Mouse (Mus musculus) hindbrain, embryonic 11.5 days (tissue): Measurements from ENCODE around the gene Cul5. TPM values are rescaled to one million over a fixed set of nuclear protein-coding genes. Genes with fewer than 3 reads are reported as not detected.
A peak's percentile ranks its signal among the peaks of the same experiment; 100 is the strongest.

ENCODE experiments used
- ATAC-seq: fragments of 200-750 bp; cut with Nextera tagmentation; 2 replicates; pipeline ENCODE4 v1.8.0; 2017; ENCODE audit warnings: mild to moderate bottlenecking, moderate TSS enrichment, moderate library complexity; ENCODE audit not compliant: low FRiP score
- DNase-seq: peaks from one replicate; pipeline ENCODE4 v3.0.0-alpha.2; 2015; ENCODE audit warnings: low spot score
- H3K27ac ChIP-seq: fragments of 300-500 bp; sonication (generic); 2 replicates; pipeline ENCODE4 v1.5.1; 2014; ENCODE audit warnings: mild to moderate bottlenecking, low read depth, low read length
- H3K27me3 ChIP-seq: fragments of 300-500 bp; sonication (generic); 2 replicates; pipeline ENCODE4 v1.6.1; 2014; ENCODE audit warnings: mild to moderate bottlenecking, low read length, moderate library complexity, mixed read lengths; ENCODE audit not compliant: control insufficient read depth, insufficient read depth
- H3K36me3 ChIP-seq: fragments of 300-500 bp; sonication (generic); 2 replicates; pipeline ENCODE4 v1.6.1; 2014; ENCODE audit warnings: mild to moderate bottlenecking, low read length, moderate library complexity, mixed read lengths; ENCODE audit not compliant: control insufficient read depth, insufficient read depth
- H3K4me1 ChIP-seq: fragments of 300-500 bp; sonication (generic); replicated peaks from 2 replicates; pipeline ENCODE4 v1.6.1; 2014; ENCODE audit warnings: low read length, mixed read lengths; ENCODE audit not compliant: control insufficient read depth, insufficient read depth
- H3K4me2 ChIP-seq: fragments of 300-500 bp; sonication (generic); replicated peaks from 2 replicates; pipeline ENCODE4 v1.6.1; 2014; ENCODE audit warnings: mild to moderate bottlenecking, low read depth, low read length
- H3K4me3 ChIP-seq: fragments of 300-500 bp; sonication (generic); 2 replicates; pipeline ENCODE4 v1.5.1; 2014; ENCODE audit warnings: low read depth, low read length
- H3K9ac ChIP-seq: fragments of 300-500 bp; sonication (generic); 2 replicates; pipeline ENCODE4 v1.6.1; 2014; ENCODE audit warnings: low read depth, low read length
- H3K9me3 ChIP-seq: fragments of 300-500 bp; sonication (generic); 2 replicates; pipeline ENCODE4 v1.6.1; 2016; ENCODE audit warnings: low read length; ENCODE audit not compliant: control insufficient read depth
- WGBS: fragments of 180-500 bp; shearing (Covaris S2); extraction: QIAGEN DNeasy Blood & Tissue Kit; methylation state at CpG from one replicate; pipeline ENCODE4 v1.1.7; 2014; 5-methylcytosine and 5-hydroxymethylcytosine counted together
- polyA plus RNA-seq: library from polyadenylated mRNA; unstranded; fragments of >200 nt; fragmentation: Nextera tagmentation; extraction: Ambion mirVana; gene quantifications from 2 replicates; pipeline ENCODE4 v1.2.1, GENCODE M21; 2014

Cul5 gene
- polyA plus RNA-seq, 1 experiment from 2014 or later, result 54.3 TPM

DNA sequence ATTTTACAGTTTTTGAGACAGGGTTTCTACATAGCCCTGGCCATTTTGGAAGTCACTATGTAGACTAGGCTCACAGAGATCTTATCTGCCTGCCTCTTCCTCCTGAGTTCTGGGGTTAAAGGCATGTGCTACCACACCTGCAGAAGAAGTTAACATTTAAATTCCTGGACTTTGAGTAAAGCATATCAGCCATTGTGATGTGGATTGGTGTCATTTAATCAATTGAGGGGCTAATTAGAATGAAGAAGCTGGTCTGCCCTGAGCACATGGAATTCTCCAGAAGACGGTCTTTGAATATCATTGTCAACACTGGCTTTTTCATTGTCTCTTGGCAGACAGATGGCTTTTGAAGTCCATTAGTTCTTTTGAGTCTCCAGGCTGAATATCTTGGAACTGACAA lies 11.0 kb upstream of the Cul5 start:
- Histone ChIP-seq H3K9me3 (no peaks in the 10 kb centered on the region), H3K27ac (no peak overlapping the region), H3K4me1 (no peaks in the 10 kb centered on the region), H3K36me3 (no peaks in the 10 kb centered on the region), H3K4me3 (no peak overlapping the region), H3K27me3 (no peaks in the 10 kb centered on the region), H3K9ac (no peak overlapping the region), H3K4me2 (no peak overlapping the region)
- ATAC-seq (no peak), DNase-seq (no peak)
- WGBS, result 81% methylated on average over 1 of the region's 1 CpGs

GRCm38 (mm10) chr9:53676921-53677320 lies 7.1 kb upstream of the Cul5 start:
- Histone ChIP-seq H3K4me3 (no peak overlapping the region), H3K9me3 (no peaks in the 10 kb centered on the region), H3K27ac (no peak overlapping the region), H3K4me1 (no peaks in the 10 kb centered on the region), H3K36me3 (no peaks in the 10 kb centered on the region), H3K4me2 (no peak overlapping the region), H3K9ac (no peak overlapping the region), H3K27me3 (no peaks in the 10 kb centered on the region)
- 67% methylated on average over 4 of the region's 4 CpGs for WGBS
- DNase-seq (no peak), ATAC-seq (no peak)

GRCm38 (mm10) chr9:53673571-53673970 lies 3.8 kb upstream of the Cul5 start:
- no peak overlapping the region for H3K4me2 ChIP-seq
- ATAC-seq (no peak), DNase-seq (peak; percentile 75)
- no peaks in the 10 kb centered on the region for H3K9me3 ChIP-seq
- WGBS, result 25% methylated on average over 3 of the region's 3 CpGs
- H3K9ac ChIP-seq, result no peak overlapping the region
- no peaks in the 10 kb centered on the region for H3K27me3 ChIP-seq
- H3K4me3 ChIP-seq, result no peak overlapping the region
- no peaks in the 10 kb centered on the region for H3K36me3 ChIP-seq
- no peaks in the 10 kb centered on the region for H3K4me1 ChIP-seq
- H3K27ac ChIP-seq, result no peak overlapping the region

GRCm38 (mm10) chr9:53667020-53667669 lies 2.7 kb downstream of the Cul5 start:
- no peaks in the 10 kb centered on the region for H3K27me3 ChIP-seq

DNA sequence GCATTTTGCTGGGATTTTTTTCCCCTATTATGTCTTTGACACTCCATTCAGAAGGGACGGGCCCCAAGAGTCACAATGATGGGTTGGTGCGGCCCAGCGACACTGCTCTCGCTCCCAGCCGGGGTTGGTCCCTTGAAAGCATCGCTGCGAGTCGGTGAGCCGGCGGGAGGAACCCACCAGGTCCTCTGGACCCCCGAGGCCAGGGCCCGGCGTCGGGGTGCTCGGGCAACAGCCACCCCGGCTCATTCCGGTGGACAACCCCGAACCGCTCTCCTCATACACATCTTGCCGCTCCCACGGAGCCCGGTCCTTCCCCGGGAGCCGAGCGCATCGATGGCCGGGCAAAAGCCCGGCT lies 3.2 kb downstream of the Cul5 start:
- 0% methylated on average over 27 of the region's 28 CpGs for WGBS
- H3K4me1 ChIP-seq, result no peaks in the 10 kb centered on the region
- DNase-seq (no peak), ATAC-seq (peak; percentile 60; the same call in 1 of the 2 replicates)
- no peaks in the 10 kb centered on the region for H3K36me3 ChIP-seq
- H3K9me3 ChIP-seq, result no peaks in the 10 kb centered on the region
- H3K4me2 ChIP-seq, result peak overlapping the region; percentile 73
- H3K27ac ChIP-seq, result peak overlapping the region; percentile 94
- peak overlapping the region; percentile 99 for H3K9ac ChIP-seq
- H3K4me3 ChIP-seq, result peak overlapping the region; percentile 93
- no peaks in the 10 kb centered on the region for H3K27me3 ChIP-seq

More at GRCm38 (mm10) chr9:53667020-53667669, 2.7 kb downstream of the Cul5 start:
- Histone ChIP-seq H3K9ac (peak overlapping the region; percentile 99), H3K9me3 (no peaks in the 10 kb centered on the region), H3K4me1 (no peaks in the 10 kb centered on the region), H3K36me3 (no peaks in the 10 kb centered on the region), H3K4me3 (peak overlapping the region; percentile 93), H3K27ac (peak overlapping the region; percentile 94), H3K4me2 (peak overlapping the region; percentile 73)
- DNase-seq (peak; percentile 96), ATAC-seq (peak; percentile 98)
- WGBS, result under 1% methylated on average over 73 of the region's 74 CpGs

DNA sequence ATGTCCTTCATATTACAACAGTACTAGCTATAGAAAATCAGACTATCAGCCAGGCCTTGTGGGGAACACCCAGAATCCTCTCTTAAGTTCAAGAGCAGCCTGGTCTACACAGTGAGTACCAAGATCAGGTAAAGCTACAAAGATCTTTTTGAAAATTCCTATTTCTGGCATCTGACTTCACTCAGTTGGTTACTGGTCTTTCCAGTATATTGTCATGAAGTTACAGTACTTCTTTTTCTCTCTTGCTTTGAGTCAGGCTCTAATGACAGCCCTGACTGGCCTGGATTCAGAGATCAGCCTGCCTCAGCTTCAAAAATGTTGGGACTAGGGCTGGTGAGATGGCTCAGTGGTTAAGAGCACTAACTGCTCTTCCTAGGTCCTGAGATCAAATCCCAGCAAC lies 4.4 kb downstream of the Cul5 start:
- Histone ChIP-seq H3K27ac (no peak overlapping the region), H3K27me3 (no peaks in the 10 kb centered on the region), H3K9ac (no peak overlapping the region), H3K4me3 (no peak overlapping the region), H3K4me1 (no peaks in the 10 kb centered on the region), H3K4me2 (peak overlapping the region; percentile 73; the same call in 1 of the 2 replicates), H3K36me3 (no peaks in the 10 kb centered on the region), H3K9me3 (no peaks in the 10 kb centered on the region)
- DNase-seq (no peak), ATAC-seq (no peak)

- Histone ChIP-seq H3K9me3 (no peaks in the 10 kb centered on the region), H3K4me2 (no peak overlapping the region), H3K9ac (no peak overlapping the region), H3K4me3 (no peak overlapping the region), H3K4me1 (no peaks in the 10 kb centered on the region), H3K27ac (no peak overlapping the region), H3K36me3 (no peaks in the 10 kb centered on the region), H3K27me3 (no peaks in the 10 kb centered on the region)
- ATAC-seq, result no peak
- 79% methylated on average over 2 of the region's 2 CpGs for WGBS
- DNase-seq, result no peak
These were observed 5.0 kb downstream of the Cul5 start for GRCm38 (mm10) chr9:53664819-53665218.

DNA sequence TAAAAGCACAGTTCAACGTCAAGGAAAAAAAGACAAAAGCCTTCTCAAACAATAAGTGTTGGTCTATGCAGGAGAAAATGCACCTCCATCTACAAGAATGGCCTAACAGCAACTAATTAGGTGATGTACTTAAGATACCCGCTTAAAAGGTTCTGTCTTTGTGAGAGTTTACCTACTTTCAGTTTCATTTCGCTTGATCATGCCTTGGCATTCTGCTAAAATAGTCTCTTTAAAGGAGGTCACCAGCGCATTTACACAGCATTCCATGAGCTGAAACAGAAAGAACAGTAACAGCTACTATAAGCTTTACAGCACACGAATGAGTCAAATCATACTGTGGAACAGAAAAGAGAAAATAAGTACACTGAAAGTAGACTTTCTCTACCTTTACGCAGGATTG lies 35.0 kb downstream of the Cul5 start:
- no peak for ATAC-seq
- no peaks in the 10 kb centered on the region for H3K9me3 ChIP-seq
- H3K4me1 ChIP-seq, result no peaks in the 10 kb centered on the region
- DNase-seq, result no peak
- 94% methylated on average over 6 of the region's 6 CpGs for WGBS
- no peak overlapping the region for H3K27ac ChIP-seq
- peaks cover 3% of the 10 kb centered on the region; the same call in 1 of the 2 replicates for H3K36me3 ChIP-seq
- no peak overlapping the region for H3K9ac ChIP-seq
- H3K4me2 ChIP-seq, result no peak overlapping the region
- no peaks in the 10 kb centered on the region for H3K27me3 ChIP-seq
- H3K4me3 ChIP-seq, result no peak overlapping the region

- no peak for DNase-seq
- no peaks in the 10 kb centered on the region for H3K4me1 ChIP-seq
- H3K9ac ChIP-seq, result no peak overlapping the region
- no peaks in the 10 kb centered on the region for H3K27me3 ChIP-seq
- H3K36me3 ChIP-seq, result peaks cover 4% of the 10 kb centered on the region; the same call in 1 of the 2 replicates
- no peaks in the 10 kb centered on the region for H3K9me3 ChIP-seq
- no peak overlapping the region for H3K4me2 ChIP-seq
- no peak overlapping the region for H3K27ac ChIP-seq
- 86% methylated on average over 8 of the region's 8 CpGs for WGBS
- H3K4me3 ChIP-seq, result no peak overlapping the region
- ATAC-seq, result no peak
These were observed 54.6 kb downstream of the Cul5 start for GRCm38 (mm10) chr9:53615246-53615645.
